Mouse (Mus musculus): ENCODE data around the gene Pax2. TPM values are rescaled to one million over a fixed set of nuclear protein-coding genes. Genes with fewer than 3 reads are reported as not detected.

The Pax2 gene
- total RNA-seq, 2 experiments from 2014 or later: not detected

- DNase-seq: no peak
- intact Hi-C loops (cut with DNase I): no loop called here
Measured at GRCm38 (mm10) chr19:44770268-44771050, 14.6 kb downstream of the Pax2 start.

- DNase-seq: no peak
- intact Hi-C loops (cut with DNase I): no loop called here
Measured at GRCm38 (mm10) chr19:44771499-44771898, 15.7 kb downstream of the Pax2 start.

- intact Hi-C loops (cut with DNase I): no loop called here
- no peak for DNase-seq
Measured at GRCm38 (mm10) chr19:44781987-44782386, 26.1 kb downstream of the Pax2 start.

- intact Hi-C loops (cut with DNase I): no loop called here
- DNase-seq: no peak
Measured at GRCm38 (mm10) chr19:44784391-44784790, 28.5 kb downstream of the Pax2 start.

- intact Hi-C loops (cut with DNase I): no loop called here
Measured at GRCm38 (mm10) chr19:44788488-44788887, 32.6 kb downstream of the Pax2 start.

GRCm38 (mm10) chr19:44791981-44792380 lies 36.1 kb downstream of the Pax2 start:
- no peak for DNase-seq
- intact Hi-C loops (cut with DNase I): no loop called here

More at GRCm38 (mm10) chr19:44788488-44788887, 32.6 kb downstream of the Pax2 start:
- DNase-seq: no peak

- DNase-seq: no peak
- intact Hi-C loops (cut with DNase I): no loop called here
Measured at GRCm38 (mm10) chr19:44797110-44798060, 41.5 kb downstream of the Pax2 start.

- DNase-seq: no peak
- intact Hi-C loops (cut with DNase I): no loop called here
Measured at GRCm38 (mm10) chr19:44798731-44799130, 42.9 kb downstream of the Pax2 start.

- DNase-seq: no peak
- intact Hi-C loops (cut with DNase I): no loop called here
Measured at GRCm38 (mm10) chr19:44799156-44799555, 43.3 kb downstream of the Pax2 start.

GRCm38 (mm10) chr19:44800327-44800726 lies 44.5 kb downstream of the Pax2 start:
- intact Hi-C loops (cut with DNase I): no loop called here
- DNase-seq: no peak

- no peak for DNase-seq
- intact Hi-C loops (cut with DNase I): loop anchor here (5.0 kb wide), 1 partner anchor 69 kb away; no protein-coding TSS in a partner anchor
Measured at GRCm38 (mm10) chr19:44808734-44809133, 52.9 kb downstream of the Pax2 start.

GRCm38 (mm10) chr19:44812666-44813429 lies 57.0 kb downstream of the Pax2 start:
- intact Hi-C loops (cut with DNase I): no loop called here
- DNase-seq: no peak

- intact Hi-C loops (cut with DNase I): no loop called here
Measured at GRCm38 (mm10) chr19:44815111-44815510, 59.3 kb downstream of the Pax2 start.

GRCm38 (mm10) chr19:44817403-44818128 lies 61.7 kb downstream of the Pax2 start:
- intact Hi-C loops (cut with DNase I): no loop called here
- no peak for DNase-seq

More at GRCm38 (mm10) chr19:44815111-44815510, 59.3 kb downstream of the Pax2 start:
- no peak for DNase-seq

GRCm38 (mm10) chr19:44818676-44819075 lies 62.8 kb downstream of the Pax2 start:
- intact Hi-C loops (cut with DNase I): no loop called here
- DNase-seq: no peak

GRCm38 (mm10) chr19:44821581-44821980 lies 65.7 kb downstream of the Pax2 start:
- DNase-seq: no peak
- intact Hi-C loops (cut with DNase I): no loop called here

- intact Hi-C loops (cut with DNase I): no loop called here
- no peak for DNase-seq
Measured at GRCm38 (mm10) chr19:44822295-44822694, 66.5 kb downstream of the Pax2 start.

GRCm38 (mm10) chr19:44823657-44824056 lies 67.8 kb downstream of the Pax2 start:
- intact Hi-C loops (cut with DNase I): no loop called here
- no peak for DNase-seq

GRCm38 (mm10) chr19:44825216-44825768 lies 69.4 kb downstream of the Pax2 start:
- intact Hi-C loops (cut with DNase I): no loop called here
- no peak for DNase-seq

- no peak for DNase-seq
- intact Hi-C loops (cut with DNase I): no loop called here
Measured at GRCm38 (mm10) chr19:44825819-44826218, 70.0 kb downstream of the Pax2 start.
